ENCODE assay signal across 9 mouse cellular contexts in genomic region chr10:75798176-75798696, GRCm38 (mm10). TPM values are rescaled to one million over a fixed set of nuclear protein-coding genes. Genes with fewer than 3 reads are reported as not detected.
DNase-seq lines count a peak whose midpoint lies in the region; ATAC-seq lines count a peak whose summit lies in the region.
"Had no signal": no experiment of that assay in that cellular context is flagged by ENCODE, and none has a peak within 500 bp of the region (broad histone marks: within the 10 kb centered on the region; RNA-seq: fewer than 3 reads in every experiment).

TSS of gene Gstt1 (minus strand) at chr10:75798584.

- H3K9me3 ChIP-seq in hindbrain, embryonic 16.5 days (ENCODE audit: control insufficient read depth, low read length) = no peaks in the 10 kb centered on the region

- intact Hi-C loops in gastrocnemius, postnatal 14 days (cut with DNase I; ENCODE audit: low total_unique reads) = no loop called here
- intact Hi-C loops in left cerebral cortex, postnatal 4 days (cut with DNase I) = no loop called here

- peak; percentile 66 for DNase-seq in ovary, adult 18-20 months (ENCODE audit: low spot score)
- no peak for DNase-seq in ovary, postnatal 14 days (ENCODE audit: low spot score)
- peak; percentile 67 to 71 for DNase-seq in cerebellum, postnatal 10 days
- DNase-seq in gastrocnemius, postnatal 14 days = peak; percentile 80
- peak; percentile 50 for DNase-seq in left cerebral cortex, postnatal 4 days
- peak; percentile 78 to 84 for DNase-seq in spleen, postnatal 4 days (ENCODE audit: low spot score in 2 of 2)

- no peaks in the 10 kb centered on the region for H3K27me3 ChIP-seq in hindbrain, embryonic 16.5 days (replicated peaks; ENCODE audit: control insufficient read depth, insufficient read depth, low read length)
- H3K27me3 ChIP-seq: Patski had no signal

- ATAC-seq in hindbrain, embryonic 16.5 days = peak; percentile 68
- ATAC-seq in megakaryocyte-erythroid progenitor cell, adult 5-6 weeks (replicated peaks; ENCODE audit: low FRiP score, low TSS enrichment, poor library complexity, severe bottlenecking) = peak; percentile 83
- ATAC-seq: Patski had no signal

- H3K27ac ChIP-seq in hindbrain, embryonic 16.5 days (ENCODE audit: low read depth, low read length) = peak within 1 kb of the TSS; percentile 25; the same call in 1 of the 2 replicates

- peak within 1 kb of the TSS; percentile 76 for H3K4me2 ChIP-seq in hindbrain, embryonic 16.5 days (ENCODE audit: low read length)

- peak within 1 kb of the TSS; percentile 63 for H3K9ac ChIP-seq in hindbrain, embryonic 16.5 days (ENCODE audit: low read depth, low read length)

- WGBS in hindbrain, embryonic 16.5 days = under 1% methylated on average over 18 of the region's 18 CpGs

- peak within 1 kb of the TSS; percentile 41 for H3K4me3 ChIP-seq in hindbrain, embryonic 16.5 days (ENCODE audit: low read length)

- H3K4me1 ChIP-seq in hindbrain, embryonic 16.5 days (ENCODE audit: control insufficient read depth, insufficient read depth, low read depth, low read length) = peaks cover 6% of the 10 kb centered on the region

- no peaks in the 10 kb centered on the region for H3K36me3 ChIP-seq in hindbrain, embryonic 16.5 days (ENCODE audit: control insufficient read depth, insufficient read depth, low read length)

RNA-seq across cellular contexts. Expression of gene Gstt1, which starts in this region (rescaled TPM):
- total RNA-seq in gastrocnemius, postnatal 14 days (2021) = 1 to 10 TPM; 7.0 to 8.2 TPM
- polyA plus RNA-seq in hindbrain, embryonic 16.5 days (2015; fragmentation: Nextera tagmentation; extraction: Ambion mirVana) = 18.8 and 21.9 TPM in 2 replicates
- 1 to 10 TPM; 6.6 to 9.4 TPM for total RNA-seq in left cerebral cortex, postnatal 4 days (2021)
- 0.49 and 2.5 TPM in 2 replicates for total RNA-seq in megakaryocyte-erythroid progenitor cell, adult 5-6 weeks (2014; fragmentation: Nextera tagmentation)
- total RNA-seq in megakaryocyte-erythroid progenitor cell, adult 5-6 weeks (2017) = 1.4 and 2.1 TPM in 2 replicates
